Mouse (Mus musculus): ENCODE measurements at regions not wholly inside any gene's neighbourhood (a gene's known extent, or its start where the extent isn't known, plus 50 kb on each side); places are given as distances from the start of the nearest gene placed in this dataset.
"Not testable (repeated sequence)": the region's sequence is repeated elsewhere in the genome, so short reads cannot be mapped to it uniquely, and the experiment has no call there.

GRCm38 (mm10) chr17:63717051-63717578 is 145.7 kb upstream of the Fer start:
- no peaks in the 10 kb centered on the region for H3K9me3 ChIP-seq (ENCODE audit: control insufficient read depth, low read length)
- H3K9ac ChIP-seq (ENCODE audit: low read depth, low read length) = no peak overlapping the region
- H3K27me3 ChIP-seq (replicated peaks; ENCODE audit: control insufficient read depth, insufficient read depth, low read length) = no peaks in the 10 kb centered on the region
- no peaks in the 10 kb centered on the region for H3K36me3 ChIP-seq (ENCODE audit: control insufficient read depth, insufficient read depth, low read length)
- no peak for ATAC-seq (ENCODE audit: low read depth)
- no peak overlapping the region for H3K4me2 ChIP-seq (ENCODE audit: low read depth, low read length)
- no peak for DNase-seq (ENCODE audit: low spot score)
- no peak overlapping the region for H3K4me3 ChIP-seq (ENCODE audit: low read depth, low read length)
- H3K4me1 ChIP-seq (ENCODE audit: control insufficient read depth, insufficient read depth, low read length) = no peaks in the 10 kb centered on the region; the same call in 1 of the 2 replicates
- WGBS = 70% methylated on average over 9 of the region's 9 CpGs
- H3K27ac ChIP-seq (replicated peaks; ENCODE audit: low read depth, low read length) = no peak overlapping the region

- ATAC-seq (ENCODE audit: low read depth) (no peak), DNase-seq (ENCODE audit: low spot score) (no peak)
- WGBS = 77% methylated on average over 16 of the region's 16 CpGs
Measured at GRCm38 (mm10) chr17:63718972-63719715, 143.7 kb upstream of the Fer start.

GRCm38 (mm10) chr17:63719771-63720170 is 143.1 kb upstream of the Fer start:
- H3K4me3 ChIP-seq (ENCODE audit: low read depth, low read length) = no peak overlapping the region
- H3K4me2 ChIP-seq (ENCODE audit: low read depth, low read length) = no peak overlapping the region
- H3K9me3 ChIP-seq (ENCODE audit: control insufficient read depth, low read length) = no peaks in the 10 kb centered on the region
- H3K9ac ChIP-seq (ENCODE audit: low read depth, low read length) = no peak overlapping the region
- no peaks in the 10 kb centered on the region for H3K36me3 ChIP-seq (ENCODE audit: control insufficient read depth, insufficient read depth, low read length)
- no peaks in the 10 kb centered on the region for H3K27me3 ChIP-seq (replicated peaks; ENCODE audit: control insufficient read depth, insufficient read depth, low read length)
- no peak overlapping the region for H3K27ac ChIP-seq (replicated peaks; ENCODE audit: low read depth, low read length)
- ATAC-seq (ENCODE audit: low read depth) (no peak), DNase-seq (ENCODE audit: low spot score) (no peak)
- WGBS = 76% methylated on average over 4 of the region's 4 CpGs
- H3K4me1 ChIP-seq (ENCODE audit: control insufficient read depth, insufficient read depth, low read length) = no peaks in the 10 kb centered on the region; the same call in 1 of the 2 replicates

More at GRCm38 (mm10) chr17:63718972-63719715, 143.7 kb upstream of the Fer start:
- Histone ChIP-seq H3K9ac (ENCODE audit: low read depth, low read length) (no peak overlapping the region), H3K4me3 (ENCODE audit: low read depth, low read length) (no peak overlapping the region), H3K36me3 (ENCODE audit: control insufficient read depth, insufficient read depth, low read length) (no peaks in the 10 kb centered on the region), H3K27ac (replicated peaks; ENCODE audit: low read depth, low read length) (no peak overlapping the region), H3K27me3 (replicated peaks; ENCODE audit: control insufficient read depth, insufficient read depth, low read length) (no peaks in the 10 kb centered on the region), H3K4me2 (ENCODE audit: low read depth, low read length) (no peak overlapping the region), H3K9me3 (ENCODE audit: control insufficient read depth, low read length) (no peaks in the 10 kb centered on the region), H3K4me1 (ENCODE audit: control insufficient read depth, insufficient read depth, low read length) (no peaks in the 10 kb centered on the region; the same call in 1 of the 2 replicates)

GRCm38 (mm10) chr17:63720883-63721282 is 142.0 kb upstream of the Fer start:
- Histone ChIP-seq H3K27ac (replicated peaks; ENCODE audit: low read depth, low read length) (no peak overlapping the region), H3K9me3 (ENCODE audit: control insufficient read depth, low read length) (no peaks in the 10 kb centered on the region; the same call in 1 of the 2 replicates), H3K4me1 (ENCODE audit: control insufficient read depth, insufficient read depth, low read length) (no peaks in the 10 kb centered on the region; the same call in 1 of the 2 replicates), H3K27me3 (replicated peaks; ENCODE audit: control insufficient read depth, insufficient read depth, low read length) (no peaks in the 10 kb centered on the region), H3K36me3 (ENCODE audit: control insufficient read depth, insufficient read depth, low read length) (no peaks in the 10 kb centered on the region), H3K4me2 (ENCODE audit: low read depth, low read length) (no peak overlapping the region), H3K4me3 (ENCODE audit: low read depth, low read length) (no peak overlapping the region), H3K9ac (ENCODE audit: low read depth, low read length) (no peak overlapping the region)
- WGBS = 35% methylated on average over 4 of the region's 4 CpGs
- ATAC-seq (ENCODE audit: low read depth) (no peak), DNase-seq (ENCODE audit: low spot score) (peak; percentile 37)

- ATAC-seq (ENCODE audit: low read depth) (peak; percentile 47; the same call in 1 of the 2 replicates), DNase-seq (ENCODE audit: low spot score) (peak; percentile 59)
- H3K36me3 ChIP-seq (ENCODE audit: control insufficient read depth, insufficient read depth, low read length) = no peaks in the 10 kb centered on the region
- H3K4me3 ChIP-seq (ENCODE audit: low read depth, low read length) = no peak overlapping the region
- no peaks in the 10 kb centered on the region for H3K4me1 ChIP-seq (ENCODE audit: control insufficient read depth, insufficient read depth, low read length)
- WGBS = 59% methylated on average over 12 of the region's 12 CpGs
- no peaks in the 10 kb centered on the region; the same call in 1 of the 2 replicates for H3K9me3 ChIP-seq (ENCODE audit: control insufficient read depth, low read length)
- H3K27me3 ChIP-seq (replicated peaks; ENCODE audit: control insufficient read depth, insufficient read depth, low read length) = no peaks in the 10 kb centered on the region
- no peak overlapping the region for H3K9ac ChIP-seq (ENCODE audit: low read depth, low read length)
- H3K4me2 ChIP-seq (ENCODE audit: low read depth, low read length) = no peak overlapping the region
- H3K27ac ChIP-seq (replicated peaks; ENCODE audit: low read depth, low read length) = no peak overlapping the region
Measured at GRCm38 (mm10) chr17:63722434-63723004, 140.3 kb upstream of the Fer start.

- WGBS = 68% methylated on average over 1 of the region's 1 CpGs
- no peaks in the 10 kb centered on the region for H3K27me3 ChIP-seq (replicated peaks; ENCODE audit: control insufficient read depth, insufficient read depth, low read length)
- DNase-seq (ENCODE audit: low spot score) = no peak
- H3K4me1 ChIP-seq (ENCODE audit: control insufficient read depth, insufficient read depth, low read length) = no peaks in the 10 kb centered on the region
- no peak overlapping the region for H3K9ac ChIP-seq (ENCODE audit: low read depth, low read length)
- no peak overlapping the region for H3K4me3 ChIP-seq (ENCODE audit: low read depth, low read length)
- no peak for ATAC-seq (ENCODE audit: low read depth)
- H3K9me3 ChIP-seq (ENCODE audit: control insufficient read depth, low read length) = no peaks in the 10 kb centered on the region
- no peaks in the 10 kb centered on the region for H3K36me3 ChIP-seq (ENCODE audit: control insufficient read depth, insufficient read depth, low read length)
- H3K27ac ChIP-seq (replicated peaks; ENCODE audit: low read depth, low read length) = no peak overlapping the region
- no peak overlapping the region for H3K4me2 ChIP-seq (ENCODE audit: low read depth, low read length)
Measured at GRCm38 (mm10) chr17:63738206-63738605, 124.7 kb upstream of the Fer start.

GRCm38 (mm10) chr17:63739710-63740109 is 123.2 kb upstream of the Fer start:
- ATAC-seq (ENCODE audit: low read depth) (no peak), DNase-seq (ENCODE audit: low spot score) (no peak)
- H3K27ac ChIP-seq (replicated peaks; ENCODE audit: low read depth, low read length) = no peak overlapping the region
- no peak overlapping the region for H3K4me2 ChIP-seq (ENCODE audit: low read depth, low read length)
- no peak overlapping the region for H3K9ac ChIP-seq (ENCODE audit: low read depth, low read length)
- no peaks in the 10 kb centered on the region for H3K4me1 ChIP-seq (ENCODE audit: control insufficient read depth, insufficient read depth, low read length)
- WGBS = 77% methylated on average over 2 of the region's 2 CpGs
- no peaks in the 10 kb centered on the region for H3K9me3 ChIP-seq (ENCODE audit: control insufficient read depth, low read length)
- H3K27me3 ChIP-seq (replicated peaks; ENCODE audit: control insufficient read depth, insufficient read depth, low read length) = no peaks in the 10 kb centered on the region
- no peaks in the 10 kb centered on the region for H3K36me3 ChIP-seq (ENCODE audit: control insufficient read depth, insufficient read depth, low read length)
- no peak overlapping the region for H3K4me3 ChIP-seq (ENCODE audit: low read depth, low read length)

GRCm38 (mm10) chr17:63749257-63749656 is 113.6 kb upstream of the Fer start:
- H3K4me2 ChIP-seq (ENCODE audit: low read depth, low read length); H3K9ac ChIP-seq (ENCODE audit: low read depth, low read length); H3K4me3 ChIP-seq (ENCODE audit: low read depth, low read length); H3K4me1 ChIP-seq (ENCODE audit: control insufficient read depth, insufficient read depth, low read length); H3K27ac ChIP-seq (replicated peaks; ENCODE audit: low read depth, low read length); DNase-seq (ENCODE audit: low spot score); ATAC-seq (ENCODE audit: low read depth); H3K9me3 ChIP-seq (ENCODE audit: control insufficient read depth, low read length); H3K36me3 ChIP-seq (ENCODE audit: control insufficient read depth, insufficient read depth, low read length); H3K27me3 ChIP-seq (replicated peaks; ENCODE audit: control insufficient read depth, insufficient read depth, low read length): not testable (repeated sequence)
- WGBS = 94% methylated on average over 5 of the region's 10 CpGs
